Mouse (Mus musculus) central nervous system, embryonic 11.5 days (tissue): Measurements from ENCODE around the gene Slc27a2. TPM values are rescaled to one million over a fixed set of nuclear protein-coding genes. Genes with fewer than 3 reads are reported as not detected.

ENCODE experiments used
- polyA plus RNA-seq: library from polyadenylated mRNA; depleted of rRNA; stranded (reverse); fragments of >200 nt; gene quantifications from 2 replicates; pipeline ENCODE4 v1.2.3, GENCODE M21; 2012; rRNA removed

Slc27a2 gene
- polyA plus RNA-seq, result 3.9 and 5.5 TPM in 2 replicates

GRCm38 (mm10) chr2:126552357-126553290 lies at the start of gene Slc27a2:
Gene Slc27a2, plus strand, starts transcription at chr2:126552407.

GRCm38 (mm10) chr2:126619249-126619704 lies 67.1 kb downstream of the Slc27a2 start, which contains the start of gene Hdc:
Gene Hdc, minus strand, starts transcription at chr2:126619299.

Other genes starting within 250 kb of the Slc27a2 start
- 0.20 and 0.25 TPM in 2 replicates for gene Atp8b4, start 51.7 kb upstream of the Slc27a2 start, polyA plus RNA-seq
- 0.87 and 0.92 TPM in 2 replicates for gene Hdc, start 66.9 kb downstream of the Slc27a2 start, polyA plus RNA-seq
- gene Gabpb1, start 123.9 kb downstream of the Slc27a2 start, polyA plus RNA-seq, result 42.4 and 59.4 TPM in 2 replicates
- 34.6 and 36.6 TPM in 2 replicates for gene Usp8, start 154.9 kb downstream of the Slc27a2 start, polyA plus RNA-seq
- gene Usp50, start 231.1 kb downstream of the Slc27a2 start, polyA plus RNA-seq, result 0.65 and 1.1 TPM in 2 replicates